Mouse (Mus musculus) adrenal gland, adult 2 months (tissue): ENCODE measurements around the gene Sort1. TPM values are rescaled to one million over a fixed set of nuclear protein-coding genes. Genes with fewer than 3 reads are reported as not detected.

Experiments
- DNase-seq: peaks from one replicate; pipeline ENCODE4 v3.0.0; 2021
- polyA plus RNA-seq: library from polyadenylated mRNA; depleted of rRNA; stranded (reverse); fragments of >200 nt; gene quantifications from 2 replicates; pipeline ENCODE4 v1.2.3, GENCODE M21; 2012
- total RNA-seq, 2 experiments: library from RNA; stranded (reverse); gene quantifications; 2 replicates each; pipeline ENCODE4 v1.2.3; 2021

Gene Sort1
- total and polyA plus RNA-seq, 3 experiments = 19.7 to 57.3 (median 37.9) TPM

- DNase-seq = peak; percentile 50
These were observed 11.7 kb downstream of the Sort1 start for GRCm38 (mm10) chr3:108295379-108296219.

GRCm38 (mm10) chr3:108296220-108297049, 12.6 kb downstream of the Sort1 start:
- DNase-seq = peak; percentile 85

GRCm38 (mm10) chr3:108297050-108297419, 13.2 kb downstream of the Sort1 start:
- no peak for DNase-seq

- DNase-seq = no peak
These were observed 14.0 kb downstream of the Sort1 start for GRCm38 (mm10) chr3:108297603-108298553.

- no peak for DNase-seq
These were observed 16.7 kb downstream of the Sort1 start for GRCm38 (mm10) chr3:108300455-108301030.

- no peak for DNase-seq
These were observed 19.8 kb downstream of the Sort1 start for GRCm38 (mm10) chr3:108303683-108304082.

GRCm38 (mm10) chr3:108304747-108305146, 20.9 kb downstream of the Sort1 start:
- no peak for DNase-seq

GRCm38 (mm10) chr3:108306387-108306786, 22.5 kb downstream of the Sort1 start:
- no peak for DNase-seq

GRCm38 (mm10) chr3:108307485-108307884, 23.6 kb downstream of the Sort1 start:
- no peak for DNase-seq

GRCm38 (mm10) chr3:108310921-108311341, 27.0 kb downstream of the Sort1 start:
- DNase-seq = peak; percentile 29

GRCm38 (mm10) chr3:108311688-108312087, 27.8 kb downstream of the Sort1 start:
- DNase-seq = peak; percentile 23

GRCm38 (mm10) chr3:108312414-108312813, 28.5 kb downstream of the Sort1 start:
- no peak for DNase-seq

GRCm38 (mm10) chr3:108313138-108313537, 29.3 kb downstream of the Sort1 start:
- DNase-seq = no peak

- DNase-seq = peak; percentile 22
These were observed 30.3 kb downstream of the Sort1 start for GRCm38 (mm10) chr3:108314038-108314675.

GRCm38 (mm10) chr3:108318517-108318916, 34.6 kb downstream of the Sort1 start:
- no peak for DNase-seq

- no peak for DNase-seq
These were observed 37.8 kb downstream of the Sort1 start for GRCm38 (mm10) chr3:108321671-108322070.

- DNase-seq = no peak
These were observed 38.3 kb downstream of the Sort1 start for GRCm38 (mm10) chr3:108322136-108322535.

- DNase-seq = no peak
These were observed 39.1 kb downstream of the Sort1 start for GRCm38 (mm10) chr3:108322962-108323361.

- DNase-seq = no peak
These were observed 41.0 kb downstream of the Sort1 start for GRCm38 (mm10) chr3:108324837-108325236.

GRCm38 (mm10) chr3:108325521-108325920, 41.6 kb downstream of the Sort1 start:
- DNase-seq = no peak

GRCm38 (mm10) chr3:108327275-108327674, 43.4 kb downstream of the Sort1 start:
- DNase-seq = no peak
